Mouse (Mus musculus) embryo, embryonic 11 days (tissue): ENCODE results near the gene Fbn1.

Experiments
- DNase-seq: peaks from one replicate; pipeline ENCODE4 v3.0.0-alpha.2; 2015

The Fbn1 gene

DNA sequence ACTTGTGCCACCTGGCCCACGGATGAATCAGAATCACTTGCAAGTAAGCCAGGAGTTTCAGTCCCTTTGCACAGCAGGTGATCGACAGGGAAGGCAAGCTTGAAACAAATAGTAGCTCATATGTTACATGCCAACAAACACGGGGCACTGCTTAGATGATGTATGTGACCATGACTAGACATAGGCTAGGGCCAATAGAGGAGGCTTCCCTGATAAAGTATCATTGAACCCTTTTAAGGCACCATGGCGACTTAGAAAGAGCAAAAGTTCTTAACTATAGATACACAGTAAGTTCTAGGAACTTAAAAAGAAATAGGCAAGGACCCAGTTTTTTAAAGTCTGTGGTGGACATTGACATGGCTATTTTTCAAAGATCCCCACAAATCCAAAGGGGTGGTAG, at the start of gene Fbn1:
Gene Fbn1, minus strand, starts transcription at position 101 of the 400 bp plus-strand sequence.
- DNase-seq = no peak

- DNase-seq = no peak
Measured at GRCm38 (mm10) chr2:125555830-125556229, 48.0 kb upstream of the Fbn1 start.

GRCm38 (mm10) chr2:125548806-125549578, 41.2 kb upstream of the Fbn1 start:
- peak; percentile 49 for DNase-seq

- DNase-seq = no peak
Measured at GRCm38 (mm10) chr2:125544986-125545385, 37.2 kb upstream of the Fbn1 start.

- no peak for DNase-seq
Measured at GRCm38 (mm10) chr2:125543646-125544045, 35.9 kb upstream of the Fbn1 start.

GRCm38 (mm10) chr2:125541451-125541850, 33.7 kb upstream of the Fbn1 start:
- DNase-seq = no peak

DNA sequence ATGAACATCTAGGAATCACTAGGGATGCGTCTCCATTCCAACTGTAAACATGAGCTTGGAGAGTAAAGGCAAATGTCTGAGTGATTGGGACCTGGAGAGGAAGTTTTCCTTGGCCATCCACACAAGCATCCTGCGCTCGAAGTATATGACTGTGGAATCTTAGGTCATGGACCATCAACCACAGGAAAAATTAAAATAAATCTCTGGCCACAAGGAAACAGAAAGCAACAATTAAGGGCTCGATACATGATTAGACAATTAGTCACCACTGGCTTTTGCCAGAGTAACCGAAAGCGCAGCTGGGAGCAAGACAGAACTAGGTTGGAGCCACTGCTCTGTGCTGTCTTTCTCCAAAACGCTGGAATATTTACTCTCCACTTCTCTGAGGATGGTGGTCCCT, 32.8 kb upstream of the Fbn1 start:
- DNase-seq = no peak

GRCm38 (mm10) chr2:125539640-125540039, 31.8 kb upstream of the Fbn1 start:
- no peak for DNase-seq

DNA sequence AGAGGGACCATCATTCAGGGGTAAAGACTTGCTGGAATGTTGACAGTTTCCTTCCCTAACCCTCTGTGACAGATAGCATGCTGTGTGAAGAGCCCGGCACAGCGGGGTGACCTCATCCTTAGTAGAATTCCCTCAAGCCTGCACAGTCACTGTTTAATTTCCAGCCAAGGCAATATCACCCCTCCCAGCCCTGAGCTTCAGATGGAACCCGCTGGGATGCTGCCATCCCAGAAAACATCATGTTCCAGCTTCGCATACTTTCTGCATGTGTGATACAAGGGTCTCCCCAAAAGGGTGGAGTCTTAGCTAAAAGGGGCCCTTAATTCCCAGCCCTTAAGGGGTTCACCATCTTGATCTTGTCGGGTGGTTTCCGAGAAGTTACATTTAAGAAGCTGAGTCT, 22.9 kb upstream of the Fbn1 start:
- DNase-seq = no peak

- no peak for DNase-seq
Measured at GRCm38 (mm10) chr2:125526566-125526965, 18.8 kb upstream of the Fbn1 start.

- no peak for DNase-seq
Measured at GRCm38 (mm10) chr2:125525484-125525883, 17.7 kb upstream of the Fbn1 start.

DNA sequence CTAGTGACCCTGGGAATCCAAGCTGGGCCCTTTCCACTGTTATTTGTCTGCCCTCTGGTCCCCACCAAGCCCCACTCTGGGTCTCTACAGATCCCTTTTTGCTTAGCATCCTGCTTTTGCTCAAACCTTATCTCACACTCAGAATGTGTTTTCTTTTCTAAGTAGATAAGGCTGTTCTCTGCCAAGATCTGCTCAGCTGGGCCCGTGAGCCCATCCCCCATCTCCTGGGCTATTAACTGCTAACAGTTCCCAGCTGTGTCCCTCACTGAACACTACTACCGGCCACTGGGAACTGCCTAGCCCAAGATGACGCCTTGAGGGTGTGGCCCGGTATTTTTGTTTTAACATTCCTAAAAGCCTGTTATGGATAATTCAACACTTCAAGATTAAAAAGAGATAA, 8.8 kb upstream of the Fbn1 start:
- peak; percentile 76 for DNase-seq

- no peak for DNase-seq
Measured at GRCm38 (mm10) chr2:125515291-125516057, 7.7 kb upstream of the Fbn1 start.

DNA sequence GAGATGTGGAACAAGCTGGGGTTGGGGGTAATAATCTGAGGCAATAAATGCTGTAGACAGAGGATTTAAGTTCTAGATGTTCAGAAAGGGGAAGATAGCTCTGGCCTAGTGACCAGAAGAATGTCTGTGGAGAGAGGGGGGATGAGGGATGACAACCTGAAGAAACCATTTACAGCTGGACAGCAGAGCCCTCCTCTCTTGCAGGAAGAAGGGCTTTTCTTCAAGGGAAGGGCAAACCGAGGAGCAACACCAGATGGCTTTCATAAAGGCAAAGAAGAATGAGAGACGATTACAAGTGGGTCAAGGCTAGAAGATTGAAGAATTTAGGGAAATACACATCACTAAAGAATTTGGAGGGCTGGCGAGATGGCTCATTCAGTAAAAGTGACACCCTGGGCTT, 6.6 kb upstream of the Fbn1 start:
- no peak for DNase-seq

DNA sequence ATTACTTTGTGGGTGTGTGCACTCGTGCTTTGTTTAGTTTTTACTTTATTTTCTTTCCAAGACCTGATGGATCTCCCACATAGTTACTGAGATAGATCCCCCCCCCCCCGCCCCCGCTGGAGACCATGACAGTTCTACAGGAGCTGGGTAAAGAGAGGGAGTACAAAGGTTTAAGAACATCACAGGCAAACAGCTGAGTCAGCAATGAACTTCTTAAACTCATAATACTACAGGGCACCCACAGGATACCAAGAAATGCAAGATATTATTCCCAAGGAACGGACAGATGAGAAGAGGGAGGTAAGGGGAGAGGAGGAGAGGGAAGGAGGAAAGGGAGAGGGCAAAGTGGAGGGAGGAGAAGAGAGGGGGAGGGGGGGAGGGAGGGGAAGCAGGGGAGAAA, 4.8 kb upstream of the Fbn1 start:
- no peak for DNase-seq

- no peak for DNase-seq
Measured at GRCm38 (mm10) chr2:125511898-125512297, 4.1 kb upstream of the Fbn1 start.

- no peak for DNase-seq
Measured at GRCm38 (mm10) chr2:125510752-125511151, 3.0 kb upstream of the Fbn1 start.

GRCm38 (mm10) chr2:125508381-125508780, 588 bp upstream of the Fbn1 start:
- no peak for DNase-seq

- peak; percentile 89 for DNase-seq
Measured at GRCm38 (mm10) chr2:125506316-125507054, 1.3 kb downstream of the Fbn1 start.

DNA sequence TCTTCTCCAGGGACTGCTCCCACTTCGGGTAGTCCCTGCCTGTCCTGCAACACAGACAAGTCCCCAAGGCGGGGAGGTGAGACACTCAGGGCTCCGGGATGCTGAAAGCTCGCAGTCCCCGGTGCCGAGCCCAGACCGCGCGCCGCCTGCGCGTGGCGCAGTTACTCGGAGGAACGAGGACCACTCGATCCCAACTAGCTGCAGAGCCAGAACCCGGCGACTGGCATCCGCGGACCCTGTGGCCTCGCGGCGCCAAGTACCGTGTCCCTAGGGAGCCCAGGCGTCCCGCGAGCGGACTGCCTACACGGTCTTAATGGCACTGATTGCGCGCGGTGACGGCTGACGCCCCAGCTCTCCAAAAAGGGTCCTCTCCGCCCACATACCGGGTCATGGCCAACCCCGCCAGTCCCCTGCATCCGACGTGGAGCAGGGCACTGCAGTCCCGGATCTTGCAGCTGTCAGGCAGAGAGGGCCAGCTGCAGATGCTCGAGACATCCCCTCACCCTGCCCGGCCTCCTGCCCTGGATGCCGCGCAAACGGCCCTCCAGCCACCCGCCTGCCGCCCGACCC, 2.0 kb downstream of the Fbn1 start:
- peak; percentile 82 for DNase-seq

- DNase-seq = peak; percentile 77
Measured at GRCm38 (mm10) chr2:125505006-125505745, 2.6 kb downstream of the Fbn1 start, which contains the start of gene Gm9913. Gene Gm9913 (plus strand): TSS chr2:125505089.

DNA sequence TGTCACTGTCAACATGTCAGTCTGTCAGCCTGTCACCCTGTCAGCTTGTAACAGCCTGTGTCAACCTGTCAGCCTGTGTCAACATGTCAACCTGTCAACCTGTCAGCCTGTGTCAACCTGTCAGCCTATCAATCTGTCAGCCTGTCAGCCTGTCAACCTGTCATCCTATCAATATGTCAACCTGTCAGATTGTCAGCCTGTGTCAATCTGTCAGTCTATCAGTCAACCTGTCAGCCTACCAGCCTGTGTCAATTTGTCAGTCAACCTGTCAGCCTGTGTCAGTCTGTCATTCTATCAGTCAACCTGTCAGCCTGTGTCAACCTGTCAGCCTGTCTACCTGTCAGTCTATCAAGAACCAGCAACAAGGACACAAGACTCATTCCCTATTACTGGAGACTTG, 6.3 kb downstream of the Fbn1 start:
- no peak for DNase-seq
